Mouse (Mus musculus) CH12.LX (cell line): ENCODE data around the gene Nudt15. TPM values are rescaled to one million over a fixed set of nuclear protein-coding genes. Genes with fewer than 3 reads are reported as not detected.
A peak's percentile ranks its signal among the peaks of the same experiment; 100 is the strongest.

Source experiments
- DNase-seq: peaks from one replicate; pipeline ENCODE4 v3.0.0-alpha.2; 2013; ENCODE audit errors: extremely low read depth
- H3K27ac ChIP-seq: 2 replicates; pipeline ENCODE4 v1.5.1; 2012; ENCODE audit warnings: low read depth, mild to moderate bottlenecking, control low read depth, moderate library complexity; ENCODE audit not compliant: insufficient read depth
- H3K27me3 ChIP-seq: replicated peaks from 2 replicates; pipeline ENCODE3; 2012; ENCODE audit warnings: inconsistent platforms
- H3K36me3 ChIP-seq, 2 experiments: replicated peaks in 1 of 2; 2 replicates each; pipeline versions ENCODE3 to v1.6.1; 2012; ENCODE audit warnings: inconsistent platforms in 1 of 2, low read length in 1 of 2, mild to moderate bottlenecking in 1 of 2, mixed read lengths in 1 of 2, moderate library complexity in 1 of 2; ENCODE audit not compliant: control insufficient read depth in 1 of 2, insufficient read depth in 1 of 2
- H3K4me1 ChIP-seq, 2 experiments: 2 replicates each; pipeline ENCODE4 v1.6.1; 2012; ENCODE audit warnings: inconsistent platforms in 1 of 2, moderate library complexity in 1 of 2; ENCODE audit not compliant: insufficient read depth in 2 of 2, control insufficient read depth in 1 of 2
- H3K4me2 ChIP-seq: 2 replicates; pipeline ENCODE4 v1.6.1; 2012; ENCODE audit warnings: low read depth, mild to moderate bottlenecking, control low read depth; ENCODE audit not compliant: poor library complexity, insufficient read depth, severe bottlenecking
- H3K4me3 ChIP-seq, 3 experiments: fragments of 150-350 bp in 1 of 3; sonication (generic) in 1 of 3; replicated peaks in 1 of 3; 2 replicates each; pipeline versions ENCODE3 to v1.5.1; 2011 to 2012; ENCODE audit warnings: low read depth in 2 of 3, low read length in 2 of 3, mild to moderate bottlenecking in 2 of 3, moderate library complexity in 2 of 3, control low read depth in 1 of 3, improper control_type of control experiment in 1 of 3, inconsistent platforms in 1 of 3, mixed read lengths in 1 of 3; ENCODE audit not compliant: poor library complexity in 1 of 3
- H3K79me2 ChIP-seq: replicated peaks from 2 replicates; pipeline ENCODE4 v1.6.1; 2012; ENCODE audit warnings: mild to moderate bottlenecking, moderate library complexity; ENCODE audit not compliant: control insufficient read depth, poor library complexity, insufficient read depth, severe bottlenecking; ENCODE audit errors: extremely low read depth
- H3K9ac ChIP-seq: 2 replicates; pipeline ENCODE4 v1.6.1; 2012; ENCODE audit warnings: low read depth, mild to moderate bottlenecking, control low read depth, moderate library complexity; ENCODE audit not compliant: insufficient read depth
- H3K9me3 ChIP-seq: replicated peaks from 2 replicates; pipeline ENCODE3; 2012; ENCODE audit warnings: low read length, inconsistent platforms, mixed read lengths
- CHD1 ChIP-seq: IDR thresholded peaks from 2 replicates; pipeline ENCODE4 v1.6.1; 2012; ENCODE audit warnings: low read depth, low read length, improper control_type of control experiment, inconsistent platforms
- CTCF ChIP-seq, 2 experiments: IDR thresholded peaks in 1 of 2; conservative IDR thresholded peaks in 1 of 2; 2 replicates each; pipeline ENCODE4 v1.5.1; 2011 to 2012; ENCODE audit warnings: low read depth in 2 of 2, low read length in 2 of 2, improper control_type of control experiment in 1 of 2, inconsistent platforms in 1 of 2, mild to moderate bottlenecking in 1 of 2, moderate library complexity in 1 of 2
- ELF1 ChIP-seq: IDR thresholded peaks from 2 replicates; pipeline ENCODE4 v1.6.1; 2014; ENCODE audit warnings: low read depth, mild to moderate bottlenecking, inconsistent platforms, low read length, improper control_type of control experiment
- ETS1 ChIP-seq: conservative IDR thresholded peaks from 2 replicates; pipeline ENCODE4 v1.6.1; 2012; ENCODE audit warnings: low read depth, mild to moderate bottlenecking, inconsistent platforms, low read length, improper control_type of control experiment, moderate library complexity
- HCFC1 ChIP-seq: IDR thresholded peaks from 2 replicates; pipeline ENCODE4 v1.6.1; 2012; ENCODE audit warnings: low read depth, mild to moderate bottlenecking, inconsistent platforms, low read length, improper control_type of control experiment
- JUN ChIP-seq: IDR thresholded peaks from 2 replicates; pipeline ENCODE4 v1.6.1; 2011; ENCODE audit warnings: low read depth, mild to moderate bottlenecking, low read length, improper control_type of control experiment, moderate library complexity; ENCODE audit not compliant: insufficient read depth
- JUND ChIP-seq: conservative IDR thresholded peaks from 2 replicates; pipeline ENCODE4 v1.6.1; 2011; ENCODE audit warnings: low read depth, low read length, improper control_type of control experiment
- KAT2A ChIP-seq: IDR thresholded peaks from 2 replicates; pipeline ENCODE4 v1.6.1; 2012; ENCODE audit warnings: low read length, improper control_type of control experiment, inconsistent platforms; ENCODE audit not compliant: insufficient replicate concordance
- MAFK ChIP-seq: IDR thresholded peaks from 2 replicates; pipeline ENCODE4 v1.6.1; 2011; ENCODE audit warnings: low read length, improper control_type of control experiment; ENCODE audit not compliant: insufficient replicate concordance
- MAZ ChIP-seq: IDR thresholded peaks from 2 replicates; pipeline ENCODE4 v1.6.1; 2012; ENCODE audit warnings: low read depth, mild to moderate bottlenecking, inconsistent platforms, low read length, improper control_type of control experiment, moderate library complexity
- MEF2A ChIP-seq: IDR thresholded peaks from 2 replicates; pipeline ENCODE4 v1.6.1; 2014; ENCODE audit warnings: low read depth, mild to moderate bottlenecking, inconsistent platforms, low read length, improper control_type of control experiment, borderline replicate concordance
- NELFE ChIP-seq: IDR thresholded peaks from 2 replicates; pipeline ENCODE4 v1.6.1; 2011; ENCODE audit warnings: low read depth, low read length, improper control_type of control experiment
- PAX5 ChIP-seq: IDR thresholded peaks from 2 replicates; pipeline ENCODE4 v1.6.1; 2012; ENCODE audit warnings: low read length, inconsistent platforms, mixed read lengths
- POLR2A ChIP-seq: IDR thresholded peaks from 2 replicates; pipeline ENCODE4 v1.6.1; 2011; ENCODE audit warnings: low read depth, mild to moderate bottlenecking, improper control_type of control experiment, low read length
- RAD21 ChIP-seq: IDR thresholded peaks from 2 replicates; pipeline ENCODE4 v1.6.1; 2011; ENCODE audit warnings: low read depth, mild to moderate bottlenecking, low read length, improper control_type of control experiment, moderate library complexity
- SMC3 ChIP-seq: IDR thresholded peaks from 2 replicates; pipeline ENCODE4 v1.6.1; 2011; ENCODE audit warnings: low read depth, low read length, improper control_type of control experiment
- TCF12 ChIP-seq: IDR thresholded peaks from 2 replicates; pipeline ENCODE4 v1.6.1; 2014; ENCODE audit warnings: low read depth, mild to moderate bottlenecking, inconsistent platforms, low read length, improper control_type of control experiment
- USF1 ChIP-seq: IDR thresholded peaks from 2 replicates; pipeline ENCODE4 v1.6.1; 2014; ENCODE audit warnings: low read depth, mild to moderate bottlenecking, inconsistent platforms, low read length, improper control_type of control experiment
- USF2 ChIP-seq: conservative IDR thresholded peaks from 2 replicates; pipeline ENCODE4 v1.6.1; 2011; ENCODE audit warnings: low read depth, low read length, improper control_type of control experiment
- dilution Hi-C: fragments of 300-500 bp; cut with MboI; formaldehyde crosslinking; loops from 2 replicates; pipeline ENCODE4 v1.14.3; 2020; ENCODE audit warnings: low sequenced_read_pairs; ENCODE audit not compliant: extremely low pct_unique_long_range_greater_than_20kb, extremely low pct_ligation_motif_present
- in situ Hi-C: fragments of 300-500 bp; cut with MboI; formaldehyde crosslinking; loops from 3 replicates; pipeline ENCODE4 v1.14.3; 2019; ENCODE audit warnings: low sequenced_read_pairs, low pct_ligation_motif_present, low pct_unique_long_range_greater_than_20kb, mixed read lengths
- polyA plus RNA-seq: library from polyadenylated mRNA; unstranded; fragments of >175 nt; gene quantifications from 2 replicates; pipeline ENCODE4 v1.2.1, GENCODE M21; 2012; ENCODE audit warnings: low read depth; ENCODE audit not compliant: insufficient read length
- total RNA-seq, 2 experiments: library from RNA; depleted of rRNA; stranded (reverse); fragments of 300-350 nt in 1 of 2; fragments of >200 nt in 1 of 2; gene quantifications; 2 replicates each; pipeline ENCODE4 v1.2.3; 2012 to 2014

The Nudt15 gene
- total and polyA plus RNA-seq, 3 experiments, result 2.5 to 9.0 (median 6.8) TPM

DNA sequence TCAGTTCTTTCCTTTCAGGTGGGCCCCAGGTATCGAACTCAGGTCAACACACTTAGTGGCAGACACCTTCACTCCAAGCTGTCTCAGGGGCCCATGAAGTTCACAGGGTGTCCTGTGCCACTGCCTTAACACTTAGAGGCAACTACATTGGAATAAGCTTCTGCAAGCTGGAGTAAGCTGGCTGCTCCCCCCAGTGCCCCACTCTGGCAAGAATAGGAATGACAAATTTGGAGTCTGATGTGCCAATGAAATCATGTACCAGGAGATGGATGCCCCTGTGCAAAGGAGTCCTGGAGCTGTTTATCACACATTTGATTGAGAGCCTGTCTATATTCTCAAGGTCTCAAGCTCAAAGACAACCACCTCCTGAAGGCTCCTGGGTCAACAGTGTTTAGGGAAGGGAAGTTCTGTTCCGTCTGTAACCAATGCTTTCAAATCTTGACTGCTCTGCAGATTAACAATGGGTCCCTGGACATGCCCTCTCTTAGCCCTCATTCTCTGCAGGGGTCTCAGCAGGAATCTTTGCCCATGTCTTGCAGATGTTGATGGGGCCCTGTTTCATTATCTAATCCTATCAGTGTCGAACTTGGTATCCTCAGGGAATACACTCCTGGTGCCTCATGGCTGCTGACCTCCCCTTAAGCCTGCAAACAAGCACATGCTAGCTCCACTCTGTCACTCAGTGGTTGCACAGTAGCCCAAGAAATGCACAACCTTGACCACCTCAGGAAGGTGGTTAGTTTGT is 63.5 kb downstream of the Nudt15 start:
- no peak overlapping the region for H3K4me3 ChIP-seq
- peaks cover 4 to 17% of the 10 kb centered on the region in 2 experiments for H3K4me1 ChIP-seq
- H3K79me2 ChIP-seq, result no peaks in the 10 kb centered on the region
- no peaks in the 10 kb centered on the region for H3K36me3 ChIP-seq
- H3K27me3 ChIP-seq, result no peaks in the 10 kb centered on the region
- no peak overlapping the region for H3K9ac ChIP-seq
- no peak overlapping the region for H3K27ac ChIP-seq
- TF ChIP-seq PAX5 (no peak), CTCF (conservative IDR thresholded peaks at IDR 0.05 in 1 of 2, IDR thresholded peaks at IDR 0.05 in 1 of 2; ENCODE audit: low read depth in 2 of 2, low read length in 2 of 2) (peak in 1 of 2 experiments; percentile 20; a peak in 2 of 4 replicates), MEF2A (no peak), JUN (no peak)
- DNase-seq, result no peak
- dilution Hi-C loops (no loop called here), in situ Hi-C loops (no loop called here)
- no peaks in the 10 kb centered on the region for H3K9me3 ChIP-seq
- no peak overlapping the region for H3K4me2 ChIP-seq

- Histone ChIP-seq H3K27me3 (no peaks in the 10 kb centered on the region), H3K4me2 (no peak overlapping the region), H3K27ac (no peak overlapping the region), H3K4me3 (no peak overlapping the region), H3K36me3 (no peaks in the 10 kb centered on the region), H3K9ac (no peak overlapping the region), H3K4me1 (peaks cover 4 to 14% of the 10 kb centered on the region in 2 experiments), H3K9me3 (no peaks in the 10 kb centered on the region), H3K79me2 (no peaks in the 10 kb centered on the region)
- no peak for DNase-seq
- dilution Hi-C loops, result no loop called here
- in situ Hi-C loops, result no loop called here
- no peak for TF ChIP-seq SMC3
- no peak for TF ChIP-seq ETS1
- TF ChIP-seq MAZ, result no peak
- TF ChIP-seq POLR2A, result no peak
- TF ChIP-seq HCFC1, result no peak
- TF ChIP-seq USF2, result no peak
- TF ChIP-seq NELFE, result no peak
- TF ChIP-seq ELF1, result no peak
- no peak for TF ChIP-seq JUND
- no peak for TF ChIP-seq KAT2A
- TF ChIP-seq USF1, result no peak
- TF ChIP-seq CHD1, result no peak
- TF ChIP-seq TCF12, result no peak
- no peak for TF ChIP-seq MEF2A
- TF ChIP-seq RAD21, result no peak
- TF ChIP-seq MAFK, result no peak
These were observed 64.4 kb downstream of the Nudt15 start for GRCm38 (mm10) chr14:73483516-73484229.
